Mouse (Mus musculus): ENCODE measurements around the gene Omt2b.
"Not testable (repeated sequence)": the region's sequence is repeated elsewhere in the genome, so short reads cannot be mapped to it uniquely, and the experiment has no call there.

Omt2b gene

DNA sequence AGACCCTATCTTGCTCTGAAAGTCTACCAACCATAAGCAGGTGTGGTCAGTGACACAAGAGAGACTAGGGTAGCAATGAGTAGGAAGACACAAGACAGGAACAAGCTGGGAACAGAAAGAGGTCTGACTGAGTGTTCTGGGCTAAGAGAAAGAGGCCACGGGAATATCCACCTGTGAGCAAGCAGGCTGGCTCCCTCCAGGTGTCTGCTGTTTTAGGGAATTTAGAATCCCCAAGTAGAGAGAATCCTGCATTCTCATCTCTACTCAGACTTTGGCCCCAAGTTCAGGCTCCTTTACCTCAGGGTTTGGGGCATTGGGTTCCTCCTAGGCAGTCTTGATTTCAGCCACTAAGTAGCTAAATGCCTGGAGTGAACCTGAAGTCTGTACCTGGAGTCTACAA lies at the start of gene Omt2b:
Gene Omt2b, plus strand, starts transcription at position 301 of the 400 bp plus-strand sequence.
- DNase-seq, result not testable (repeated sequence)

DNA sequence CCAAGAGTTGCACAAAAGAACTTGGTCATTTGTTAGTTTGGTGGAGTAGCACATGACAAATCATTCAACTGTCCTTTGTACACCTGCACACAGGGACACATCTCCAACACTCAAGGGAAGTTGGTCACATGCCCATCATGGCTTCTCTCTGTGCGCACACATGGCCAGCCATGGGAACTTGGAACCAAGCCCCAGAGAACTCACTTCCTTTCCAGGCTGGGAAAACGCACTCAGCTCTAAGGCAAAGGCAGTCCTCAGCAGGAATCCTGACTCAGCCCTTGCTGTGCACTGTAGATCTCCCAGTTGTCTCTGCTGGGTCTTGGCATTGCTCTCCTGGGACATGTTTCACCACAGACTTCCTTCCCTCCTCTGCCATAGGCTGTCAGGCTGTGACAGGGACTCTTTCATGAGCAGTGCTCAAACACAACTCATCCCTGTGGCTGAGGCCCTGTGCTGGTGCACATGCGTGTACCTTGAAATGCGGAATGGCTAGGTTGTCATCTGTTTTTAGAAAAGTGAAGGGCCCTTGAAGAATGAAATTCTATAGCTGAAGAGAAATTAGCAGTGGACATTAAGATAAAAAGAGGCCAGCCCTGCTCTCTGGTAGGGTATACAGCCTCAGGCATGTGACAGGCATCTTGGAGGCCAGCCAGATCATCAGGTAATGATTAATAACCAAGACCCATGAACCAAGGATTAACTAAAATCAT lies 45.2 kb upstream of the Omt2b start:
- DNase-seq, result not testable (repeated sequence)

DNA sequence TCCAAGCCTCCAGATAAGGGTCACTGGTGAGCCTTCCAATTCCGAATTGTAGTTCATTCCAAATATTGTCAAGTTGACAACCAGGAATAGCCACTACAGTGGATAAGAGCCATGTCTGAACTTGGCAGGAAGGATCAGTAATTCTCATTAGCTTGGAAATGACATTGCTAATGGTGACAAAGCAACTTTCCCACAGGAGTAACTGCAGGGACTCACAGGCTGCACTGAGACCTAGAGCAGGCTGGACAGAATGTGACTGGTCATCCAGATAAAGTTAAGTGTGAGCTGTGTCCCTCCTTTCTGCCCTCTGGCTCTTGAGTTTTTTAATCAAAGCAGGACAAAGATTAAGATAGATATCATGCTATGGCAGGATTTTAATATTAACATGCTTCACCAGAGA lies 38.3 kb upstream of the Omt2b start:
- not testable (repeated sequence) for DNase-seq

DNA sequence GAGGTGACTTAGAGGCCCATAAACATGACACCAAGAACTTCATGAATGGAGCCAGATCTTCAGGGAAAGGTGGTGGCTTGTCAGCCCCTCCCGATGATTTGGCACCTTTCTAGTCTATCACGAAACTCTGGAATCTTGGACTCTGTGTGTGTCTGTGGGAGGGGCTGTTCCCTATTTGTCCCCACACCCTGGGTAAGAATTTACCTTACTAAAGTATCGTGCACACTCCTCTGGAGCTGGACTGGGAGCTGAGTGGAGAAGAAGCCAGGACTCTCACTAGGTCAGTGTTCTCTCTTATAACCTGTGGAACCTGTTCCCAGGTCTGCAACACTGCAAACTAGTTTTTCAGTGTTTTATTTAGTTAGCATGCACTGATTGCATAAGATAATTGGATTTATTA lies 37.7 kb upstream of the Omt2b start, which contains the start of gene Gm10639:
Gene Gm10639, plus strand, starts transcription at position 201 of the 400 bp plus-strand sequence.
- not testable (repeated sequence) for DNase-seq

DNA sequence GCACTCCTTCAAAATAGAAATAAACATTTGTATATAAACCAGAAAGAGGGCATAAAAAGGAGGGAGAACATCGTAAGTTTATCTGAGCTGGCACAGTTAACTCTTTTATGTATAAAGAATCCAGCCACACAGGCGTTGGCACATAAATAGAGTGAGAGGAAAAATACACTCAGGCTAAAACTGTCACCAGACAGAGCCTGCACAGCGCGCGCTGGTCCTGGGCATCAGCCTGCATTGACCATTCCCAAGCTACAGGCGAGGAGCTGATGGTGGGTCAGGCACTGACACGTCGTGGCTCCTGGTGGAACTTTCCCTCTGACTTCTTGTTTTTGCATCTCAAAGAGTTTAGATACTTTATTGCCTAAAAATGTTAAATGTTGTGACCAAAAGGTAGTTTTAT lies 34.9 kb upstream of the Omt2b start:
- not testable (repeated sequence) for DNase-seq

DNA sequence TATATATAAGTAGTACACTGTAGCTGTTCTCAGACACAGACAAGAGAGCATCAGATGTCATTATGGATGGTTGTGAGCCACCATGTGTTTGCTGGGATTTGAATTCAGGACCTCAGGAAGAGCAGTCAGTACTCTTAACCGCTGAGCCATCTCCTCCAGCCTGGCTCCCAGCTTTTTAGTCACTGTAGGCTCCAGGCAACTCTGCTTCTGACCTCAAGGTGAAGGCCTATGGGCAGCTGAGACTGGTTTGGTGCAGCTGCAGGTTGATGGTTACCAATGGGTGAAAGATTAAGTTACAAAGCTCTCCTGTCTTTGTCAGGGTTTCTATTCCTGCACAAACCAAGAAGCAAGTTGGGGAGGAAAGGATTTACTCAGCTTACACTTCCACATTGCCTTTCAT lies 33.7 kb upstream of the Omt2b start:
- not testable (repeated sequence) for DNase-seq

DNA sequence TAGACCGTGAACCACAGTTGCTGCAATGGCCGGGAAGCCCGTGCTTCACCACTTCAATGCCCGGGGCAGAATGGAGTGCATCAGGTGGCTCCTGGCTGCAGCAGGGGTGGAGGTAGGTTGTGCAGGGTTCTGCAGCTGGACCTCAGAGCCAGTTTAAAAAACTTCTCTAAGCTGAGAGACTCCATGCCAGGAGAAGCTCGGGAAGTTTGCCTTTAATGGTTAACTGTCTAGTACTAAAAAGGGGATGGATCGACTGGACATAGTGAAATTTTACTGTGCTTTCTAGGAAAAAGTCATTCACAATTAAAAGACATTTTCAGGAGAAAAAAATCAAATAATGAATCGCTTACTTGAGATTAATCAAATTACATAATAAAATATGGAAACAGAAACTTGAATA lies 32.6 kb upstream of the Omt2b start:
- DNase-seq, result not testable (repeated sequence)

DNA sequence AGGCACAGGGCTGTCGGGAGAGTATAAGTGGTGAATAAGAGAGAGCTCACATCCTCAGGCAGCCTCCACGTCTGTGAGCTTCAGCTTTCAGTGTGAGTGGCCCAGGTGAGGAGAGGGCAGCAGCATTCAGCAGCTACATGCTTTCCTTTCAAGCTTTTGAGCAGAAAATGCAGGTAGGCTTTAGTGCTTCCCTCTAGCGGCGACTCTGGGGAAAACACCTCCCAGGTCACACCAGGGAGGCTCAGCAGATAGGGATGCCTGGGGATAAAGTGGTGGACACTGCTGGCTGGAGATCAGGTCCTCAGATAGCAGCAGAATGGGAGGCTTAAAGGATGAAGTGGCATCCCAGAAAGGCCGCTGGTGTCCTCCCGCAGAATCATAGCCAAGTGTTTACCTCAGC lies 31.3 kb upstream of the Omt2b start:
- peak; percentile 20 for DNase-seq

DNA sequence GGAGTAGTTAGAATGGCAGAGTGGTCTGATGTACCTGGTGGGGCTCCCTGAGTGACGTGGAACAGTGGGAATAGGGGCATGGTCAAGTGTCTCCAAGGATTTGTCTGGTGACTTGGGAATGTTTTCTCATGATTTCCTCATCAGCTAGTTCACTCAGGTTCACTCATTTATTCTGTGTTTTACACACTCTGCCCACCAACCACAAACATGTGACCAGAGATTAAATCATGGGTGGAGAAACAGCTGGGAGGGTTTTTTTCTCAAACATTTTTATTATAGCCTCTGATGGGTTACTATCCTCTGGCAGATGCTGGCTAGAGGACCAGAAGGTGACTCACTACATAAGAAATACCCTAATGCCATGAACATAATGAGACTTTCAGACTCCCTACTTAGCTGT lies 29.2 kb upstream of the Omt2b start:
- no peak for DNase-seq

DNA sequence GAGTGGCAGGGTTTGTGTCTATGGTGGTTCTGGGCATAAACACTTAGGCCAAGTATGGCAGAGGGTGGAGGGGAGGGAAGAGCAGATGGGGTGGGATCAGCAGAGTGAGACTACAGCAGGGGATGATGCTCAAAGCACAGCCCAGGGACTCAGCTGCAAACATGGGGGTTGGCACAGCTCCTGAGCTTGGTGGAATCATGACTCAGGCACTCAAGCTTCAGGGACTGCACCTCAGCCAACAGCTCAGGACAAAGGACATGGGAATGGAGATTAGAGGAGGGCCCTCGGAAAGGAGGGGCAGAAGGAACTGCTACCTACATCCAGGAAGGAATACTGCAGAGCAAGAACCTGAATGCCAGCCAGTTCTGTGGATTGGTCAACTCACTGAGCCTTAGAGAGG lies 28.2 kb upstream of the Omt2b start:
- DNase-seq, result not testable (repeated sequence)

DNA sequence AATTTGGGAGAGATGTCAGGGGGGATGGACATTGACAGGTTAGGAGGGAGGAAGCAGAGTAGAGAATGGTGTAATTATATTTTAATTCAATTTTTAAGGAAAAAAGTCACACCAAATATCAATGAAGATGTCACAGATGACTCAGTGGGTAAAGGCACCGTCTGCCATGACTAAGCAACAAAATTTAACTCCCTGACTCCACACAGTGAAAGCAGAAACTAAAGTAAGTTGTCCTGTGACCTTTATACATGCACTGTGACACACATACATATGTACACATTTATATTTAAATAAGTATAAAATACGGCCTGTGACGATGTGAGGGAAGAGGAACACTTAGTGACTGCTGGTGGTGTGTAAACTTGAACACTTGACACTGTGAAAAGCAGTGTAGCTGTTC lies 19.3 kb upstream of the Omt2b start:
- DNase-seq, result not testable (repeated sequence)

DNA sequence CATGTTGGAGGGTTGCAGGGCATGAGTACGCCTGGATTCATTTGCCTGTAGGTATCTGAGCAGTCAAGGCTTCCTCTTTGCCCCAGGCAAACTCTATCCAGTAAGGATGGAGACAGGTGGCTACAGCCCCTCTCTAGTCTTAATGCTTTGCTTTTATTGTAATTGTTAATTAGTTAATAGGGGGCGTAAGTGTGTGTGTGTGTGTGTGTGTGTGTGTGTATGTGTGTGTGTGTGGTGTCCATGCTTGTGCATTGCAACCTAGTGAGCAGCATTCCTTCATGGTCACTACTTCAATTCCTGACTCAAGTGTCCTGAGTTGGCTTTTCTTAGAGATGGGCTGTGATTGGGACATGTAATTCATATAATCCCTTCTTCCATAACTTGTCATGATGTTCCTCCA lies 12.7 kb upstream of the Omt2b start, which contains the start of gene Omt2a:
Gene Omt2a, minus strand, starts transcription at position 101 of the 400 bp plus-strand sequence.
- no peak for DNase-seq

DNA sequence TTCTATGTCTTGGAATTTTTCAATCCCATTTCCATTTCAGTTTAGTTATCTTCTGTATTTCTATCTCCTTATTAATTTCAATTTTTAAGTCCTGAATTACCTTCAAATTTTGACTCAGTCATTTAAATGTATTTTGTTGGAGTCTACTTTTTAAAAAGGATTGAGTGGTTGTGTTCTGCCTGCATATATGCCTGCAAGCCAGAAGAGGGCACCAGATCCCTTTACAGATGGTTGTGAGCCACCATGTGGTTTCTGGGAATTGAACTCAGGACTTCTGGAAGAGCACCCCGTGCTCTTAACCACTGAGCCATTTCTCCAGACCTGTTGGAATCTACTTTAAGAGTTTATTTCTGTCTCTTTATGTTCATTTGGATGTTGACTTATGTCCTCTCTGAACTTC lies 7.9 kb upstream of the Omt2b start:
- no peak for DNase-seq

DNA sequence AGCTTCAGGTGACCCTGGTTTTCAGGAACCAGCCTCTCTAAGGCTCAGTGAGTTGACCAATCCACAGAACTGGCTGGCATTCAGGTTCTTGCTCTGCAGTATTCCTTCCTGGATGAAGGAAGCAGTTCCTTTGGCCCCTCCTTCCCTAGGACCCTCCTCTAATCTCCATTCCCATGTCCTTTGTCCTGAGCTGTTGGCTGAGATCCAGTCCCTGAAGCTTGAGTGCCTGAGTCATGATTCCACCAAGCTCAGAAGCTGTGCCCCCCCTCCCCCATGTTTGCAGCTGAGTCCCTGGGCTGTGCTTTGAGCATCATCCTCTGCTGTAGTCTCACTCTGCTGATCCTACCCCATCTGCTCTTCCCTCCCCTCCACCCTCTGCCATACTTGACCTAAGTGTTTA lies 9.7 kb downstream of the Omt2b start:
- DNase-seq, result not testable (repeated sequence)

DNA sequence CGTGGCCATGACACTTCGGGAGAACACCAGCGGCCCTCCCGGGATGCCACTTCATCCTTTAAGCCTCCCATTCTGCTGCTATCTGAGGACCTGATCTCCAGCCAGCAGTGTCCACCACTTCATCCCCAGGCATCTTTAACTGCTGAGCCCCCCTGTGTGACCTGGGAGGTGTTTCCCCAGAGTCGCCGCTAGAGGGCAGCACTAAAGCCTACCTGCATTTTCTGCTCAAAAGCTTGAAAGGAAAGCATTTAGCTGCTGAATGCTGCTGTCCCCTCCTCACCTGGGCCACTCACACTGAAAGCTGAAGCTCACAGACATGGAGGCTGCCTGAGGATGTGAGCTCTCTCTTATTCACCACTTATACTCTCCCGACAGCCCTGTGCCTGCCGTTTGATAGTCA lies 12.9 kb downstream of the Omt2b start:
- DNase-seq, result peak; percentile 16

DNA sequence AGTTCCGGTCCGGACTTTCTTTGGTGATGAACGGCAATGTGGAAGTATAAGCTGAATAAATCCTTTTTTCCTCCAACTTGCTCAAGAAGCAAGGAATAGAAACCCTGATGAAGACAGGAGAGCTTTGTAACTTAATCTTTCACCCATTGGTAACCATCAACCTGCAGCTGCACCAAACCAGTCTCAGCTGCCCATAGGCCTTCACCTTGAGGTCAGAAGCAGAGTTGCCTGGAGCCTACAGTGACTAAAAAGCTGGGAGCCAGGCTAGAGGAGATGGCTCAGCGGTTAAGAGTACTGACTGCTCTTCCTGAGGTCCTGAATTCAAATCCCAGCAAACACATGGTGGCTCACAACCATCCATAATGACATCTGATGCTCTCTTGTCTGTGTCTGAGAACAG lies 15.1 kb downstream of the Omt2b start:
- not testable (repeated sequence) for DNase-seq

DNA sequence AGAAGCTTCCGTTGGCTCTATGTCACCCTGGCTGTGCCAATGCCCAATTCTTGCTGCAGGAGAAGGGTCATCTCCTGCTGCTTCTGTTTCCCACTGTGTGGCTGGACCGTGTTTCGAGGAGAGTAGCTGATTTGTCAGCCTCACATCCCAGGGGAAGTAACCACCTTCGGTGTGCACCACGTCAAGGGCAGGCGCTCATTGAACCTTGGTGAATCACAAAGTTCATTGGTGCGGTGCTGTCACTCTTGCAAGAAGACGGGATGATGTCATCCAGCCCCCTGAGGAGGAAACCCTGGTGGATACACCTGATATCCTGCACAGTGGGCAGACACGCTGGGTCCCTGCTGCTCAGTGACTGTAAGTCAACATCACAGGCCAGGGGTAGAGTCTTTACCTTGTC lies 15.7 kb downstream of the Omt2b start:
- DNase-seq, result not testable (repeated sequence)

DNA sequence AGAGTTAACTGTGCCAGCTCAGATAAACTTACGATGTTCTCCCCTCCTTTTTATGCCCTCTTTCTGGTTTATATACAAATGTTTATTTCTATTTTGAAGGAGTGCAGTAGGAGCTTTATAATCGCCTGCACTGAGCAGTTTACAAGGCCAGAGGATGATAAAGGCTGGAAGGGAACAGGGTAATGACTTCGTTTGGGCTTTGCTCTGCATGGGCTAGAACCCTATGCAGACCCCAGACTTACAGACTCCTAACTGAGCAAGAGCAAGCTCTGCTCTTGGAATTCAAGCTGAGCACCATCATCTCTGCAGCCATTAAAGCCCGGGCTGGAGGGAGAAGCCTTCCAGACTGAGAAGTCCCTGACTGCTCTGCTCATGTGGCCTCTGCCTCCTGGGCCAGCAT lies 17.8 kb downstream of the Omt2b start:
- not testable (repeated sequence) for DNase-seq

DNA sequence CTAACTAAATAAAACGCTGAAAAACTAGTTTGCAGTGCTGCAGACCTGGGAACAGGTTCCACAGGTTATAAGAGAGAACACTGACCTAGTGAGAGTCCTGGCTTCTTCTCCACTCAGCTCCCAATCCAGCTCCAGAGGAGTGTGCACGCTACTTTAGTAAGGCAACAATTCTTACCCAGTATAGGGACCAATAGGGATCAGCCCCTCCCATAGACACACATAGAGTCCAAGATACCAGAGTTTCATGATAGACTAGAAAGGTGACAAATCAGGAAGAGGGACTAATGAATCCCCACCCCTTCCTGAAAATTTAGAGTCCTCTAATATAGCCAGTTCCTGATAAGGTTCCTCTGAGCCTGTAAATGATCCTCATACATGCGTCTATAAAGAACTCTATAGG lies 19.6 kb downstream of the Omt2b start:
- no peak for DNase-seq

DNA sequence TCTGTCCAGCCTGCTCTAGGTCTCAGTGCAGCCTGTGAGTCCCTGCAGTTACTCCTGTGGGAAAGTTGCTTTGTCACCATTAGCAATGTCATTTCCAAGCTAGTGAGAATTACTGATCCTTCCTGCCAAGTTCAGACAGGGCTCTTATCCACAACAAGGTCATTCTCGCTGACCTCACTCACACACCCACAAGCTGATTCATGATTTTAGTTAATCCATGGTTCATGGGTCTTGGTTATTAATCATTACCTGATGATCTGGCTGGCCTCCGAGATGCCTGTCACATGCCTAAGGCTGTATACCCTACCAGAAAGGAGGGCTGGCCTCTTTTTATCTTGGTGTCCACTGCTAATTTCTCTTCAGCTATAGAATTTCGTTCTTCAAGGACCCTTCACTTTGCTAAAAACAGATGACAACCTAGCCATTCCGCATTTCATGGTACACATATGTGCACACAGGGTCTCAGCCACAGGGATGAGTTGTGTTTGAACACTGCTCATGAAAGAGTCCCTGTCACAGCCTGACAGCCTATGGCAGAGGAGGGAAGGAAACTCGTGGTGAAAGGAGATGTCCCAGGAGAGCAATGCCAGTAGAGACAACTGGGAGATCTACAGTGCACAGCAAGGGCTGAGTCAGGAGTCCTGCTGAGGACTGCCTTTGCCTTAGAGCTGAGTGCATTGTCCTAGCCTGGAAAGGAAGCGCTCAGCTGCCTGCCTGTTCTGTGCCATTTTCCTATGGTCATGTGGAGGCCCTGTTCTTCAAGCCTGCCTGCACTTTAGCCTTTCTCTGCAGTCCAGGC lies 21.0 kb downstream of the Omt2b start:
- DNase-seq, result not testable (repeated sequence)

DNA sequence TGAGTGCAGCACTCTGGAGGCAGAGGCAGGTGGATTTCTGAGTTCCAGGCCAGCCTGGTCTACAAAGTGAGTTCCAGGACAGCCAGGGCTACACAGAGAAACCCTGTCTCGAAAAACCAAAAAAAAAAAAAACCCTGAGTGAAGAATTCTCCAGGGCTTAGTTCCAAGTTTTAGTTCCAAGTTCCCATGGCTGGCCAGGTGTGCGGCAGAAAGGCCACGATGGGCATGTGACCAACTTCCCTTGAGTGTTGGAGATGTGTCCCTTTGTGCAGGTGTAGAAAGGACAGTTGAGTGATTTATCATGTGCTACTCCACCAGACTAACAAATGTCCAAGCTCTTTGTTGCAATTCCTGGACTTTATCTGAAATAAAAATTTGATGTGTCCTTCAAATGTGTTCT lies 21.8 kb downstream of the Omt2b start:
- not testable (repeated sequence) for DNase-seq

DNA sequence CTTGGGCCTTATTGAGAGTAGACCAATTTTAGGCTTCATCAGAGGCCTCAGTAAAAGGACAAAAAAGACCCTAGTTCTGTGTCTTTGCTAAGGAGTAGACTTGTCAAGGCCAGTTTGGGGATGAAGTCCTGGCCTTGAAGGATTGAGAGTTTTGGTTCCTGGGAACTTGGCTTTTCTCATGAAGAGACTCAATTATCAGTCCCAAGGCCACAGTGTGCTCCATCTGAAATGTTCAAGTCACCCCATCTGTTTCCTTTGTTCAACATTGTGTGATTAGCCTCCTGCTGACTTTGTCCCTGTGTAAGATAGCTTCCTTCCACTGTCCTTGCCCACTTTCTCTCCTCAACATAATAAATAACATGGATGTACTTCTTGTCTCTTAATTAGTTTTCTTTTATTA lies 22.6 kb downstream of the Omt2b start:
- DNase-seq, result not testable (repeated sequence)

DNA sequence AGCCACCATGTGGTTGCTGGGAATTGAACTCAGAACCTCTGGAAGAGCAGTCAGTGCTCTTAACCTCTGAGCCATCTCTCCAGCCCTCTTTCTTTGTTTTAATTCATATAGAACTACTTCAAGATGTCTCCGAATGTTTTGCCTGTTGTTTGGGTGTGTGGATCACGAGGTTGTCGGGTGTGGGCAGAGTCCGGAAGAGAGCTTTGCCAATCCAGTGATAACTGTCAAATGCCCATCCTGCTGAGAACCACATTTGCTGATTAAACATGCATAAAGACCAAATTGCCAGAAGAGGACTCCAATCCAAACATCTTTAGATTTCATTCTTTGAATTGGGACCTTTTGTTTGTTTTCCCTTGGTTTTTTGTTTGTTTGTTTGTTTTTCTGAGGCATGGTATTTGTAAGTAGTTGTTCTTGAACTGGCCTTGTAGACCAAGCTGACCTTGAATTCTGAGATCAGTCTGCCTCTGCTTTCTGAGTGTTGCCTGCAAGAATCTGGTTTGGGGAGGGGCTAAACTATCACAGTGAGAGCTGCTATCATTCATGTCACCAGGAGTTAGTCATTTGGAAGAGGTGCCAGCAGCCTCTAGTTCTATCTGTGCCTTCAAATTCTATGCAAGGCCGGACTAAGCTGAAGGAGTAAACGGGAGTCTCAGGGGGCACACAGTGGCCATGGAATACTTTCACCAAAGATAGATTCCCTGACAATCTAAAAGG lies 24.3 kb downstream of the Omt2b start:
- no peak for DNase-seq
